ENCODE assay signal across 20 mouse cellular contexts in the genomic region with DNA sequence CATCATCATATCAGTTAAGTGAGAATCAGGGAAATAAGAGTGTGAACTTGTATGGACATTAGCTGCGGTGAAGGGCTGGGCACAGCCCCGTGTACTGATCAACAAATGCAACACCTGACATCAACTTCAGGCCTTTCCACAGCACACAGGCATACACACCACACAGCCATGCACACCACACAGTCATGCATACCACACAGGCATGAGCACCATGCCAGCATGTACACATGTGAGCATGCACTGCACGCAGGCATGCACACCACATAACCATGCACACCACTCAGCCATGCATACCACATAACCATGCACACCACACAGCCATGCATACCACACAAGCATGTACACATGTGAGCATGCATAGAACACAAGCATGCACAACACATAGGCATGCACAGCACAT.
DNase-seq lines count a peak whose midpoint lies in the region; ATAC-seq lines count a peak whose summit lies in the region.
"Had no signal": no experiment of that assay in that cellular context is flagged by ENCODE, and none has a peak within 500 bp of the region (broad histone marks: within the 10 kb centered on the region; RNA-seq: fewer than 3 reads in every experiment).

No protein-coding gene starts in this region.

- no peak overlapping the region for H3K9ac ChIP-seq in embryonic facial prominence, embryonic 13.5 days
- H3K9ac ChIP-seq in limb, embryonic 12.5 days (replicated peaks) = no peak overlapping the region
- H3K9ac ChIP-seq in midbrain, embryonic 13.5 days (replicated peaks) = no peak overlapping the region
- no peak overlapping the region for H3K9ac ChIP-seq in midbrain, embryonic 15.5 days
- H3K9ac ChIP-seq: forebrain, embryonic 13.5 days; heart, embryonic 12.5 days; hindbrain, embryonic 12.5 days; hindbrain, embryonic 15.5 days had no signal

- no peaks in the 10 kb centered on the region for H3K36me3 ChIP-seq in embryonic facial prominence, embryonic 13.5 days
- H3K36me3 ChIP-seq in embryonic facial prominence, embryonic 10.5 days (replicated peaks) = no peaks in the 10 kb centered on the region
- H3K36me3 ChIP-seq in limb, embryonic 12.5 days = no peaks in the 10 kb centered on the region
- H3K36me3 ChIP-seq in limb, embryonic 10.5 days = no peaks in the 10 kb centered on the region
- no peaks in the 10 kb centered on the region for H3K36me3 ChIP-seq in midbrain, embryonic 13.5 days
- no peaks in the 10 kb centered on the region for H3K36me3 ChIP-seq in midbrain, embryonic 15.5 days (replicated peaks)
- H3K36me3 ChIP-seq: forebrain, embryonic 10.5 days; heart, embryonic 12.5 days; hindbrain, embryonic 12.5 days; hindbrain, embryonic 15.5 days had no signal

- no peak overlapping the region for H3K27ac ChIP-seq in embryonic facial prominence, embryonic 13.5 days
- no peak overlapping the region for H3K27ac ChIP-seq in embryonic facial prominence, embryonic 10.5 days (replicated peaks)
- H3K27ac ChIP-seq in limb, embryonic 12.5 days = no peak overlapping the region
- no peak overlapping the region for H3K27ac ChIP-seq in limb, embryonic 10.5 days
- H3K27ac ChIP-seq in midbrain, embryonic 13.5 days = no peak overlapping the region
- no peak overlapping the region for H3K27ac ChIP-seq in midbrain, embryonic 15.5 days
- H3K27ac ChIP-seq: forebrain, embryonic 10.5 days; forebrain, embryonic 13.5 days; hindbrain, embryonic 12.5 days; hindbrain, embryonic 15.5 days had no signal

- 94% methylated on average over 3 of the region's 3 CpGs for WGBS in embryonic facial prominence, embryonic 13.5 days
- WGBS in embryonic facial prominence, embryonic 10.5 days = 89% methylated on average over 3 of the region's 3 CpGs
- WGBS in limb, embryonic 12.5 days = 86% methylated on average over 3 of the region's 3 CpGs
- 93% methylated on average over 3 of the region's 3 CpGs for WGBS in limb, embryonic 10.5 days
- 94% methylated on average over 3 of the region's 3 CpGs for WGBS in midbrain, embryonic 13.5 days
- WGBS in midbrain, embryonic 15.5 days = 94% methylated on average over 3 of the region's 3 CpGs

- no peak for DNase-seq in embryonic facial prominence, embryonic 10.5 days (ENCODE audit: low spot score)
- DNase-seq in limb, embryonic 10.5 days (ENCODE audit: low spot score) = no peak
- DNase-seq: adrenal gland, postnatal 10 days; adrenal gland, postnatal 36 days; cerebellum, adult 18-20 months; cerebellum, adult 9-10 months; cerebellum, postnatal 25 days; gastrocnemius, postnatal 10 days; gastrocnemius, postnatal 36 days had no signal

- H3K4me3 ChIP-seq in embryonic facial prominence, embryonic 13.5 days = no peak overlapping the region
- no peak overlapping the region for H3K4me3 ChIP-seq in embryonic facial prominence, embryonic 10.5 days
- no peak overlapping the region for H3K4me3 ChIP-seq in limb, embryonic 12.5 days (replicated peaks)
- H3K4me3 ChIP-seq in limb, embryonic 10.5 days = no peak overlapping the region
- no peak overlapping the region for H3K4me3 ChIP-seq in midbrain, embryonic 13.5 days (replicated peaks)
- no peak overlapping the region for H3K4me3 ChIP-seq in midbrain, embryonic 15.5 days
- H3K4me3 ChIP-seq: forebrain, embryonic 10.5 days; forebrain, embryonic 13.5 days; heart, embryonic 12.5 days; hindbrain, embryonic 12.5 days; hindbrain, embryonic 15.5 days had no signal

- no peak overlapping the region for H3K4me2 ChIP-seq in embryonic facial prominence, embryonic 13.5 days
- H3K4me2 ChIP-seq in limb, embryonic 12.5 days = no peak overlapping the region
- no peak overlapping the region for H3K4me2 ChIP-seq in midbrain, embryonic 13.5 days (replicated peaks)
- no peak overlapping the region for H3K4me2 ChIP-seq in midbrain, embryonic 15.5 days
- H3K4me2 ChIP-seq: forebrain, embryonic 13.5 days; heart, embryonic 12.5 days; hindbrain, embryonic 12.5 days; hindbrain, embryonic 15.5 days had no signal

- no peaks in the 10 kb centered on the region for H3K27me3 ChIP-seq in embryonic facial prominence, embryonic 13.5 days
- no peaks in the 10 kb centered on the region for H3K27me3 ChIP-seq in embryonic facial prominence, embryonic 10.5 days (replicated peaks; ENCODE audit: low read depth, poor library complexity, severe bottlenecking)
- no peaks in the 10 kb centered on the region for H3K27me3 ChIP-seq in limb, embryonic 12.5 days
- H3K27me3 ChIP-seq in limb, embryonic 10.5 days (ENCODE audit: low read depth, poor library complexity, severe bottlenecking) = no peaks in the 10 kb centered on the region
- H3K27me3 ChIP-seq in midbrain, embryonic 13.5 days = no peaks in the 10 kb centered on the region
- no peaks in the 10 kb centered on the region for H3K27me3 ChIP-seq in midbrain, embryonic 15.5 days (replicated peaks)
- H3K27me3 ChIP-seq: forebrain, embryonic 13.5 days; heart, embryonic 12.5 days; hindbrain, embryonic 12.5 days; hindbrain, embryonic 15.5 days; Patski had no signal

- ATAC-seq in embryonic facial prominence, embryonic 13.5 days (ENCODE audit: insufficient number of reproducible peaks, insufficient read depth, low FRiP score, low TSS enrichment, low read depth) = 0 out of 2 replicates have a peak, but pooled peaks have one; percentile 52
- ATAC-seq in limb, embryonic 12.5 days (ENCODE audit: insufficient number of reproducible peaks, insufficient read depth, low FRiP score, low TSS enrichment, low read depth) = 0 out of 2 replicates have a peak, but pooled peaks have one; percentile 47
- ATAC-seq in midbrain, embryonic 13.5 days = peak; percentile 55; the same call in 1 of the 2 replicates
- ATAC-seq in midbrain, embryonic 15.5 days (replicated peaks) = no peak
- ATAC-seq: forebrain, embryonic 13.5 days; forebrain, embryonic 16.5 days; Patski had no signal

- no peaks in the 10 kb centered on the region for H3K9me3 ChIP-seq in embryonic facial prominence, embryonic 13.5 days
- H3K9me3 ChIP-seq in embryonic facial prominence, embryonic 10.5 days = peaks cover 7% of the 10 kb centered on the region; the same call in 1 of the 2 replicates
- 0 out of 2 replicates have a peak, but pooled peaks cover 10% of the 10 kb centered on the region for H3K9me3 ChIP-seq in limb, embryonic 12.5 days
- no peaks in the 10 kb centered on the region; the same call in 1 of the 2 replicates for H3K9me3 ChIP-seq in limb, embryonic 10.5 days (replicated peaks)
- H3K9me3 ChIP-seq in midbrain, embryonic 13.5 days = no peaks in the 10 kb centered on the region; the same call in 1 of the 2 replicates
- H3K9me3 ChIP-seq in midbrain, embryonic 15.5 days = no peaks in the 10 kb centered on the region
- H3K9me3 ChIP-seq: hindbrain, embryonic 15.5 days had no signal

- no peaks in the 10 kb centered on the region for H3K4me1 ChIP-seq in embryonic facial prominence, embryonic 13.5 days
- H3K4me1 ChIP-seq in embryonic facial prominence, embryonic 10.5 days = peaks cover 3% of the 10 kb centered on the region; the same call in 1 of the 2 replicates
- H3K4me1 ChIP-seq in limb, embryonic 12.5 days (replicated peaks) = peaks cover 7% of the 10 kb centered on the region; the same call in 1 of the 2 replicates
- peaks cover 8% of the 10 kb centered on the region for H3K4me1 ChIP-seq in limb, embryonic 10.5 days
- H3K4me1 ChIP-seq in midbrain, embryonic 13.5 days (replicated peaks) = no peaks in the 10 kb centered on the region
- no peaks in the 10 kb centered on the region for H3K4me1 ChIP-seq in midbrain, embryonic 15.5 days
- H3K4me1 ChIP-seq: forebrain, embryonic 10.5 days; forebrain, embryonic 13.5 days; heart, embryonic 12.5 days; hindbrain, embryonic 12.5 days; hindbrain, embryonic 15.5 days had no signal
